Mouse (Mus musculus) embryonic facial prominence, embryonic 10.5 days (tissue): ENCODE results near the gene 2200002D01Rik. TPM values are rescaled to one million over a fixed set of nuclear protein-coding genes. Genes with fewer than 3 reads are reported as not detected.

Experiments
- polyA plus RNA-seq: library from polyadenylated mRNA; unstranded; fragments of >200 nt; fragmentation: Nextera tagmentation; extraction: Ambion mirVana; gene quantifications from 2 replicates; pipeline ENCODE4 v1.2.1, GENCODE M21; 2016

Gene 2200002D01Rik
- polyA plus RNA-seq, 1 experiment from 2014 or later: 4.4 TPM

Other genes with a start within 250 kb of the 2200002D01Rik start
- 1.8 TPM in 2 replicates for gene Ryr1, start 123.3 kb downstream of the 2200002D01Rik start, polyA plus RNA-seq
- gene Rasgrp4, start 113.6 kb downstream of the 2200002D01Rik start, polyA plus RNA-seq: 0.66 and 0.73 TPM in 2 replicates
- 10.8 and 12.3 TPM in 2 replicates for gene Fam98c, start 92.2 kb downstream of the 2200002D01Rik start, polyA plus RNA-seq
- gene Ggn, start 78.3 kb downstream of the 2200002D01Rik start, polyA plus RNA-seq: 0.48 and 0.55 TPM in 2 replicates
- 3.3 and 4.1 TPM in 2 replicates for gene Spred3, start 78.1 kb downstream of the 2200002D01Rik start, polyA plus RNA-seq
- gene Psmd8, start 67.8 kb downstream of the 2200002D01Rik start, polyA plus RNA-seq: 303 and 307 TPM in 2 replicates
- 0.10 and 0.24 TPM in 2 replicates for gene Catsperg1, start 34.4 kb downstream of the 2200002D01Rik start, polyA plus RNA-seq
- gene Kcnk6, start 16.0 kb downstream of the 2200002D01Rik start, polyA plus RNA-seq: 0.74 and 1.1 TPM in 2 replicates
- gene Yif1b, start 10.1 kb downstream of the 2200002D01Rik start, polyA plus RNA-seq: 100 and 102 TPM in 2 replicates
- 75.5 and 79.3 TPM in 2 replicates for gene Spint2, start 33.4 kb upstream of the 2200002D01Rik start, polyA plus RNA-seq
- gene Ppp1r14a, start 40.8 kb upstream of the 2200002D01Rik start, polyA plus RNA-seq: 29.7 and 30.5 TPM in 2 replicates
- 24.8 and 28.9 TPM in 2 replicates for gene Dpf1, start 55.5 kb upstream of the 2200002D01Rik start, polyA plus RNA-seq